Mouse (Mus musculus) urinary bladder, postnatal 4 days (tissue): ENCODE measurements around the gene Gatm.

ENCODE experiments used
- DNase-seq, 2 experiments: peaks; one replicate each; pipeline ENCODE4 v3.0.0; 2021 to 2022; ENCODE audit warnings: low spot score in 2 of 2

Gene Gatm

DNA sequence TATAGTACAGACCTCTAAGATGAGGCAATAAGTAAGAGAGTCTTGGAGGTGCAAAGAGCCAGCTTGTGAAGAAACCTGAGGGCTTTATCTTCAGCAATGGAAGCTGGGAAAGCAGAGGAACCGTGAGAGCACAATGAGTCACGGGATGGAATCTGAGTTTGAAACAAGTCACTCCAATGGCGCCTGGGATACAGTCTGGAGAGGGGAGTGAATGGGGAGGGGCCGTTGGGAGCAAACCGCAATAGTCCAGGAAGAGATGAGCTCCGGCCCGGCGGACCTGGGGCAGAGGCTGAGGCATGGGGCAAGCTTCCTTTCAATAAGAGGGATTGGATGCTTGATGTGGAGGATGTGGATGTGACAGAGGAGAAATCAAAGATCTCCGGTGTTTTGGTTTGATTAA is 2.3 kb downstream of the Gatm start:
- no peak for DNase-seq

DNA sequence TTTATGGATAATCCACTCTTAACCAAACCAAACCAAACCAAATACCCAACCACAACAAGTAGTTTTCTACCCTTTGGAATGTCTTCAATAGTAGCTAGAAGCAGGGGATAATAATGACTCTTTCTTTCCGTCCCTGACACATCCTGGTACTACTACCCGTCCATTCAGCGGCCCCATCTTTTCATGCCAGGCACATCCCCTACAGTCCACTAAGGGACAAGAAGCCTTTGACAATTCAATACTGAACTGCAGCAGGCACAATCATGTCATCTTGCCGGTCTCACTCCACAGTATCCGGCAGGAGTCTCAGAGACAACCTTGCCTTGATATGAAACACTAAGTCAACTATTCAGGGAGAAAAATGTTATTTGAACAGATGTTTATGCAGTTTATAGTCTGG is 5.3 kb downstream of the Gatm start:
- no peak for DNase-seq

DNA sequence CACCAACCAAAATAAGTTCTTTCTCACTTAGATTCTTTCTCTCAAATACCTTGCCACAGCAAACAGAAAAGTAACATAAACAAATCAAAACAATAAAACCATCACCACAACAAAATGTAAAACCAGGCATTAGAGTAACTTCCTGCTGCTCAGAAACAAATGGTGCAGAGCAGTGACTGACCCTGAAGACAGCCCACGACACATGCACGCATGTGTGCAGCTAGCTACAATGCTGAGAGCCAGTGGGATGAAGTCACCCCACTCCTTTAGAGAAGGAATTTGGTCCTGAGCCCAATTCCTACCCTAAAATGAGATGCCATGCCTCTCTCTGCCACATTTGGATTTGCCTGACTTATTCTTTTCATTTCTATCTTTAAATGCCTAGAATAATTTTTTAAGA is 9.7 kb downstream of the Gatm start:
- no peak for DNase-seq

DNA sequence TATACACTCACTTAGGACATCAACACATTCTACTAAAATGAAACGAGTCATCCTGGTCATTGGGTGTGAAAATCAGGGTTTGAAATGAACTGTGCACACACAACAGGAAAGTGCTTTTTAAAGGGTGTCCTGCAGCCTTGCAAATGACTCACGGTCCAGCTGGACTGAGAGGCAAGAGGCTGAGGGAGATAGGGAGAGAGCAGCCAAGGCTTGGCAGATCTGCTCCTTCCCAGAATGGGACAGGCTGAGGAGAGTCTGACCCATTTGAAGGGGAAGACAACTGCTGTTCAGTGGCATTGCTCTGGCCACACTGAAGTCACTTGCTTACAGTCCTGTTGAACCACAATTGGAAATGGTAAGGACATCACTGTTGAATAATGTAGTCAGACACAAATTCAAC is 11.4 kb downstream of the Gatm start:
- DNase-seq: no peak

DNA sequence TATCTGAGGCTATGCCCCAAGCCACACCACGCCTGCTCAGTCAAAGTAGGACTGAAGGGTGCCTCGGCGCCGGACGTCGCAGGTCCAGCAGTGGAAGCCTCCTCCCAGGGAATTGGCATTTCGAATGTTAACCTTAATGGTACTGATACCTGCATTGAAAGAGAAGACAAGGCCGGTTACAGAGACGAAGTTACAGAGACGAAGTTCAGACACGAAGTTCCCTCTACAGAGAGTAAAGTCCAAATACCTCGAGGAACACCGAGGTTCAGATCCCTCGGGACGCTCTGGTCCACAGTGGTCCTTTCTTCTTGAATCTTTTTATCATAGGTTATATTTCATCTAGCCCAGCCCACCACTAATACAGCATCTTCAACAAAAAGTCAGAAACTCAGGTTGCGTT is 15.6 kb downstream of the Gatm start:
- DNase-seq: no peak

DNA sequence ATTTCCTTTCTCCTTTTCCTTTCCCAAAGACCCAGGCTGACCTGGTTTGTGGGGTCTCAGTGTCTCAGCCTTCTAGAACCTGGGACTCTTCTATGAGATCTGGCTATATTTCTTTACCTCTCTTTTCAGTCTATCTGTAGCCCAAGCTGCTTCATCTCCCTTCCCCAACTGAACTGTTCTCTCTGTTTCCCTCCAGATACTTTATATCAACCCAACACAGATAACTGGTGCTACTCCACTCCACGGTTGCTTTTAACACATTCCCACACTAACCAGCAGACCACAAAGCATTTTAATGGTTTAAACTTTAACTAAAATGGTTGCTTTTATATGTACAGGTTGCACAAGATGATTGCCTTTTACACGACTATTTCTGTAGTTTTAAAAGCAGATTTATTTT is 19.9 kb downstream of the Gatm start:
- DNase-seq: no peak

DNA sequence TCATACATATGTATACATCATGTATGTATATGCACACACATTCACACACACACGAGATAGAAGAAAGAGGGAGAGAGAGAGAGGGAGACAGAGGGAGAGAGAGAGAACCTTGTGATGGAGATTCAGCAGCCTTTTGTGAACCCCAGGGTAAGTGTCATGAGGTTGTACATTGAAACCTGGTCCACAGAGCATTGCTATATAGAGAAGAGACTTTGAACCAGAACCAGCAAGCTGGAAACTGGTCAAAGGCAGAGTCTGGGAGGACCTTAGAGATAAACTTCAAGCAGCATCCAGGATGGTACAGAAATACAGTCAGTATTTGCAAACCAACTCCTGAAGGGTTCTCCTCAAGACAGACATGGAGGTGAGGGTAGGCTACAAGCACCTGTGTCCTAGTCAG is 20.8 kb downstream of the Gatm start:
- no peak for DNase-seq

DNA sequence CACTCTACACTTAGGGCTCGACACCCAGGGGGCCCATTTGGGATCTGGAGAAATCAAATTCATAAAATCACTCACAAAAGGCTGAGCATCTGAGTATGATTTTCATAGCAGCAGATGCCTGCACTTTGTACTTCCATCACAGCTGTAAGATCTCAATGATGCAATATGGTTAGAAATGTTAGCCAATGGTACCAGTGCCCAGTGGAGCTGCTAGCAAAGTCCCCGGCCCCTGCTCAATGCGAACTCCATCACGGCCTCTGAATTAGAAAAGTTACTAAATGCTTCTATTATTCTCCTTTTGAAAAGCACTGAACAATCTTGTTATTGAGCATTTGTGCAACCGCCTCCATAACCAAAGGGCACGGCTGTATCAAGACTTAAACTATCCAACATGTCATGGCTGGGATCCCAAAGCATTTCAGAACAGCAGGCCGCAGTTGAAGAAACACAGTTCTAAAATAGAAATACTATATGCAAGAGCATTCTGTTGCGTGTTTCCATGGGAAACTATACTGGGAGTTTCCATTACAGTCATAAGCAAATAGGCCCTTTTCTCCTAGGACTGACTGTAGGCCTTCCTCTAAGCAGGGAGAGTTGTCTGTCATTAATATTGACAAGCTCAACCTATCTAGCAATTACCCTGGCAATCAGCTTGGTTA is 23.1 kb downstream of the Gatm start:
- no peak for DNase-seq

DNA sequence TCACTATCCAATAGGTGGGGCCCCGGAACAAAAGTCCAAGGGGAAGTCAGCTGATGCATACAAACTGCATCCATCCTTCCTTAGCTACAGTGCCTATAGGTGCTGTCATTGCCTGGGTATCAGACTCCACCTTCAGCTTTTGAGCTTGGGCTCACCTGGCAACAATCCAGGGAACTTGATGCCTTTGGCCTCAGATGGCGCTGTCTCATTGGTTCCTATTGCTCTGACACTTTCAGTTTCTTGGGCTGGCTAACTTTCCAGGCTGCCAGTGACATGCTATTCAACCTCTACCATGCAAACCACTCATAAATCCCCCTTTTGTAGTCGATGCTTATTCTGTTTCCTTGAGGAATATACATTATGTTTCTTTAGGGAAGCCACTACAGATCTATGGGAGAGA is 24.8 kb downstream of the Gatm start:
- DNase-seq: no peak

DNA sequence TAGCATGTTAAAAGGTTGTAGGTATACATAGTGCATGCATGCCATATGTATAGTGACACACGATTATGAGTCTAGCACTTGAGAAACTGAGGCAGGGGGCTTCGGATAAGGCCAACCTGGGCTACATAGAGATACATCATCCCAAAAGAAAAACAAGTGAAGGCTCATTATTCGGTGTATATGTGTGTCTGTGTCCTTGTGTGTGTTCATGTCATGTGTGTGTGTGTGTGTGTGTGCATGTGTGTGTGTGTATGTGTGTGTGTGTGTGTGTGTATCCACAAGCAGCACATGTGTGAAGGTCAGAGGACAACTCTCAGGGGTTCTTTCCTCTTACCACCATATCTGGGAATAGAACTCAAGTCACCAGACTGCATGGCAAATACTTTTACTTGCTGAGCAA is 28.8 kb downstream of the Gatm start:
- DNase-seq: no peak

DNA sequence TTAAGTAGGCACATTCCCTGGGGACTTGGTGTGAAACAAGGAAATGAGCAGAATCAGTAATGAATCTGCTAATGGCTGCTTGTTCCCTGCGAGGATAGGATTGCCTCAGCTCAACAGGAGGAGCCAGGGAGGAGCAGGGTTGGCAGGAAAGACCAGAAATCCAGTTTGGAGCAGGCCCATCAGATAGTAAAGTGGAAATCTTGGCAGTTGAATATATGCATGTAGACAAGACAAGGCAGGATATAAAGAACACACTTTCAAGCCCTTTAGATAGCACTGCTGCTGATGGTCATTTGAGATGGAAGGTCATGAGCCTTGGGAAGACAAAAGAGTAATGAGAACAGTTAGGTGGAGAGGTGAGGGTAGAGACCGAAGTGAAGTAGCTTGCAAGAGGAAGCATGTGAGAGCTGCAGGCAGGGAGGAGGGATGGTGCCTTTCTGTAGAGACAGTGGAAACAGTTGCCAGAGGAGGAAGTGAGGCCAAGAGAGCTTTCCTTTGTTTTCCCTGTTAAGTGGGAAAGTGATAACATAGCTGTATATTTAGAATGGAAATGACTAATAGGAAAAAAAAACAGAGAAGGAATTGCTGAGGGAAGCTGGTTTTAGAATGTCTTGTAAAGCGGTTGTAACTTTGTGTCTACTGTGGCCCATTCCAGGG is 29.6 kb downstream of the Gatm start:
- DNase-seq: no peak

DNA sequence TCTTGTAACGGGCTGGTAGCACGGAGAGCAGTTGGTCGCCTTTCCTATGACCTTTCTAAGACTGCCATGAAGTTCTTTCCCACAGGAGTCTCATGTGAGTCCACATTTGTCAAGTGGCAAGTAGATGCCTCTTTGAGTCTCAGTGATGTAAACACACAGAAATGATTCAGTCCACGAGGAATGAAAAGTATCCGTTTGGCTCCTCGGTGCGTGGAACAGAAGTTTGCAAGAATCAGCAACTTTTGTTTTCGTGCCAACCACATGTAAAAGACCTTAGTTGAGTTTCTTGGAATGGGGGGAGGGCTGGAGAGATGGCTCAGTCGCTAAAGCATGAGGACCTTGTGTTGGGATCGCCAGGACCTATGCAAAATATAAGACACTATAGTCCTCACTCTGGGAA is 30.7 kb downstream of the Gatm start:
- DNase-seq: no peak

DNA sequence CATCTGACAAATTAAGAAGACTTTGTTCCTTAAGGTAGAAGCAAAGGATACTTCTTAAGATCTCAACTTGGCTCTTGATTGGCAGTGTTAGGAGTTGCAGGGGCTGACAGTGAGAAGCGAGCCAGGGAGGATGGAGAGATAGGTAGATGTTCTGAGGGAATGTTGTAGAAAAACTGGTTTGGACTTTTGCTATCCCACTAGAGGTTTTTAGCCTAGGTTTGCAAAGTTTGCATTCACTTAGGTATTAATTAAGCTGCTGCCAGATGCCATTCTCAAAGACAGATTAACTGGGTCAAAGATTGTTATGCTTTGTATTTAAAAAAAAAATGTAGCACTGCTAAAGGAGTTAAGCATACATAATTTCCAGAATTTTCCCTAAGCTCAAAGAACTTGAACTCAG is 33.8 kb downstream of the Gatm start:
- no peak for DNase-seq

DNA sequence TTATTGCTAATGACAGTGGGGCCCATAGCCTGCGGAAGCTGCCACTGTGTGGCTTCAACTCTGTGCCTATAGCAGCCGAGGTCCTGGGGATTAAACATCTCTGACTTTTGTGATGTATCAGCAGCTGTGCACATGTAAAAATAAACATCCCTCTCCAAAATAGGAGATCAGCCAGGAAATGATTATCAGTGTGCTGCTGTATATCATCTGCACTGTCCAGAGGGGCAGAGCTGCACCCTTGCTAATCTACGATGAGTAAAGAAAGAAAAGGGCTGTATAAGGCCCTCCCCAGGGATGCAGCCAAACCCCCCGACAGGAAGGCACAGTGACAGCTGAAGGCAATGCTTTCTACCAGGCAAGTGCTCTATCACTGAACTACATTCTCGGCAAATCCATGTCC is 34.8 kb downstream of the Gatm start:
- DNase-seq: no peak

DNA sequence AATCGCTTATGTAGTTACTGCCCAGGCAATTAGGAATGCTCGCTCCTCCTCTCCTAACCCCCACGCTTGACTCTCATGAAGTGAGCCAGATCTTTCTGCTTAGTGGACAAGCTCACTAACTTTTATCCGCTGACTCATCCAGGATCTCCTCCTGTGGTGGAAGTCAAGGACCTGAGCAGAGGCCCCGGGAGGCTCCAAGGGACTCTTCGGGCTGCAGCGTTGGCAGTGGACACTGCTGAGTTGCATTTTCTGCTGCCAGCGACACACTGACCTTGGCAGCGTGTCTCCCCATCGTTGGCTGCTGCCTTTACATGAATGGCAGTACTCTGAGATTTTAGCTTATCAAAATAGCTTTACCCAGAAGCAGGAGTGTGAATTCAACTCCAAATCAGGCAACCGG is 35.6 kb downstream of the Gatm start:
- peak in 1 of 2 experiments; percentile 34 for DNase-seq

DNA sequence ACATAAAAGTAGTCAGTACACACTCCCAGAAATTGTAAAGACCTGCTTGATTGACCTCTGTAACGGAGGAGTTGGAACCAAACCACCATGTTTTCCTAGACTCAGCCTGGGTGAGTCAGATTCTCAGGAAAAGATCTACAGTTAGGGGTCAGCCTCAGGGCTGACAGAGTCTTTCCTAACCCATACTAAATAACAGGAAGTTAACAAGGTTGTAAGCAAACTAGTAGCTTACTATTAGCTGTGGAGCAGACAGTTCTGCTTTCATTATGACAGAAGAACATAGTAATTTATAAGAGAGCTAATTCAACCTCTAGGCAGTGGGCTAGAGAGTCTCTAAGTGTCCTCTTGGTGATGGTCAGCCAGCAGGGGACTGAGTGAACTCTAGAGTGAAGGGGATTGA is 38.7 kb downstream of the Gatm start:
- no peak for DNase-seq

DNA sequence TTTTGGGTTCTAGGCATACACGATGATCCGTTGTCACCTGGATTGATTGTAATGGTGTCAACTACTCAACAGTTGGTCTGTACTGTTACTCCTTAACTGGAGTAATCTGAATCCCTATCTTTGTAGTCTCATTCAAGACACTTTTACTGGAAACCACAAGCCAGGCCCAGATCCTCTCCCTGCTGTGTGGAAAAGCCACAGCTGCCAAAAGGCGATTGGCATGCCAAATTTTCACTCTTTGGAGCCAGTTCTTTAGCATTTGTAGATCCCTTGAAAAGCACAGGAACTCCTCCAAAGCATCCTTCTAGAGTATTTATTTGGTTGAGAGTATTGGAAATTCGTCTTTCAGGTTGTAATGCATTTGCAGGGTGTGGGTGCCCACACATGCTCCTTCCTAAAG is 39.8 kb downstream of the Gatm start:
- no peak for DNase-seq

DNA sequence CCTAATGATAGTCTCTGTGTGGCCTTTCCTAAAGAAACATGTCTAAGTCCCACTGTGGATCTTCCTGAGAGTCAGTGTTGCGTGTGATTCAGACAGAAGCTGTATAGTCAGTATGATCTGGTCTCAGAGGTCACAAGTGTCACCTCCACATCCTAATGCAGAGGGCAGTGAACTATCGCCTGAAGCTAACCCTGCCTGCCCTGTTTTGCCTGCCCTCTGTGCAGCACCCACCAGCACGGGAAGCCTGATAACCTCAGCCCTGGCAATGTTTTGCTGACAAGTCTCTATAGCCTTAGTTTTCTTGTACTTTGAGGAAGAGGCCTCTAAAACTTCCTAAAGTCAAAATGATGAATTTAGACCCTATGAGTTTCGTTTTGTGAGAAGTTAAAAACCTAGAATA is 40.7 kb downstream of the Gatm start:
- DNase-seq: no peak

DNA sequence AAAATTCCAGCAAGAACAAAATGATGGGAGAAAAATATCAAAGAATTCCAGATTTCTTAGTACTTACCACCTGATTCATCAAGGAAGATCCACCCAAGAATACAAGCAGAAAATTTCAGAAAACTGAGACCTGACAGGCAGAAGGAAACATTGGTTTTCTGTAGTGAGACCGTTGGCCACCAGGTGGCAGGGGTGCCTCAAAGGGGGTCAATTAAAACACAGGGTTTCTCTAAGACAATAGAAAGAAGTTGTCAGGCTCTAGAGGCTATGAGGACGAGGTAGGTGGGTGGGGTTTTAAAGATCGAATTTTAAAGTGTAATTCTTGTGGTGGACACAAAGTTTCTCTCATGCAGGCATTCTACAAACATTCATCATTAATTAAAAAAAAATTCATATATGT is 41.7 kb downstream of the Gatm start:
- DNase-seq: no peak

DNA sequence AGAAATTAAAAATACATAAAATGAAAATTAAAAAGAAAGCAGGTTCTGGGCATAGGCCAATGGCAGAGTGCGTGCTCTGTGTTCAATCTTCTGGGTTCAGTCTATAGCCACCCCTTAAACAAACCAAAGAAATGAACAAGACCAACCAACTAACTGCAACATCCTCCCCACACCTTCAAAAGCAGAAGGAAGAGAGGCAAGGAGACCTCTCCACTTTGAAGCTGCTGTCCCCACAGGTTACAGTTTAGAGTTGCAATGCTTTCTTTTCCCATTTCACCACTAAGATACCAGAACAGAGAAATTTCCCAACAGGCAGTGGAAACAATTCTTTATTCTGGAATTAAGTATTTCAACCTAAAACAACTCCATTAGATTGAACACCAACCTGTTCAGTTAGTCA is 48.9 kb downstream of the Gatm start:
- DNase-seq: no peak

DNA sequence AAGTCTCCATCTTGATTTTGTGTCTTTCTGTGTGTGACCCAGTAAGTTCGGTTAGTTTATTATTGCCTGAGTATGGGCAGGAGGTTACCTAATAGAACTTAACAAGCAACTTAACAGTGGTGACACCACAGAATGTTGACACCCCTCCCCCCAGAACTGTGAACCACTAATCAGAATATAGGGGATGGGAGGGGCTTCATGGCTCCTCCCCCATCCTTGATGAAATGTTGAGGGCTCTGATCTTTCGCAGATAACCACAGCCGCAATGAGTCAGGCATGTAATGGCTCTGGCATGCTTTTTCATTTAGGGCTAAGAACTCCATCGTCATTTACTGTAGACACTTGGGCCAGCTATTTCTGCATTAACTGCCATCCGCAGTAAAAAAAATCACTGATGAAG is 49.9 kb downstream of the Gatm start:
- no peak for DNase-seq

DNA sequence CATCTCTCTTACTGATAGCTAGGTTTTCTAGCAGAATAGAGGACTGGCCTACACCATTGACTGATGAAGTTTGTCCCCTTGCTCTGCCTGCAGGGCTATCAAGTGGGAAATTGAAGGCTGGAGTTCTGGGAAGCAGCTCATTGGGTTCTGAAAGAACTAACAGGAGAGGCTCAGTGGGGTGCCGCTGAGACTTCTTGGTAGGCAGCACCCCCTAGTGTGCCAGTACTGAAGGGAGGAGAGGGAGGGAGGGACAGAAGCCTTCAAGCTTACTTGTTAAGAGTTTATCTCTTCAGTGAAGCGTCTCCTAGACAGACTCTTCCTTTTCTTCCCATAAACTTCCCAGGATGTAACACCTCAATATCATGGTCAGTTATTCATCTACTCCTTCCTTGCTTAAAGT is 52.8 kb downstream of the Gatm start:
- DNase-seq: no peak
